In genomic region chr2:149973583-149973982, GRCm38 (mm10) we compare ENCODE assay signal across 8 mouse cellular contexts.
A peak's percentile ranks its signal among the peaks of the same experiment; 100 is the strongest.
DNase-seq lines count a peak whose midpoint lies in the region; ATAC-seq and TF ChIP-seq lines count a peak whose summit lies in the region.

No protein-coding gene starts in this region.

- H3K36me3 ChIP-seq in limb, embryonic 13.5 days = no peaks in the 10 kb centered on the region
- no peaks in the 10 kb centered on the region for H3K36me3 ChIP-seq in limb, embryonic 10.5 days
- no peaks in the 10 kb centered on the region for H3K36me3 ChIP-seq in hindbrain, postnatal 0 days (ENCODE audit: insufficient read depth, low read length)
- H3K36me3 ChIP-seq in intestine, embryonic 16.5 days (ENCODE audit: control insufficient read depth, insufficient read depth, low read length) = no peaks in the 10 kb centered on the region

- peak; percentile 36; the same call in 1 of the 2 replicates for ATAC-seq in limb, embryonic 13.5 days (ENCODE audit: low FRiP score, low read depth)
- peak; percentile 59; the same call in 1 of the 2 replicates for ATAC-seq in hindbrain, postnatal 0 days
- 0 out of 2 replicates have a peak, but pooled peaks have one; percentile 9 for ATAC-seq in monocyte, adult 5-6 weeks (replicated peaks; ENCODE audit: insufficient number of reproducible peaks, low FRiP score, low TSS enrichment, poor library complexity, severe bottlenecking)
- ATAC-seq in intestine, embryonic 16.5 days = no peak

- no peak overlapping the region for H3K9ac ChIP-seq in limb, embryonic 13.5 days
- H3K9ac ChIP-seq in hindbrain, postnatal 0 days (replicated peaks; ENCODE audit: low read length) = no peak overlapping the region
- H3K9ac ChIP-seq in intestine, embryonic 16.5 days (ENCODE audit: low read depth, low read length) = no peak overlapping the region

- no peak for DNase-seq in limb, embryonic 10.5 days (ENCODE audit: low spot score)
- DNase-seq in adrenal gland, postnatal 4 days (ENCODE audit: low spot score in 2 of 2) = peak; percentile 39 to 44
- peak; percentile 60 for DNase-seq in hindbrain, postnatal 0 days (ENCODE audit: low spot score)
- DNase-seq in yolk sac, embryonic 10.5 days (ENCODE audit: low spot score) = no peak
- no peak for DNase-seq in gastrocnemius, adult 18-20 months (ENCODE audit: low spot score)

- no peak overlapping the region for H3K4me2 ChIP-seq in limb, embryonic 13.5 days (replicated peaks)
- no peak overlapping the region for H3K4me2 ChIP-seq in hindbrain, postnatal 0 days (ENCODE audit: low read depth, low read length)
- no peak overlapping the region for H3K4me2 ChIP-seq in intestine, embryonic 16.5 days (ENCODE audit: low read depth, low read length)

- no peak overlapping the region for H3K27ac ChIP-seq in limb, embryonic 13.5 days
- H3K27ac ChIP-seq in limb, embryonic 10.5 days = no peak overlapping the region
- no peak overlapping the region for H3K27ac ChIP-seq in hindbrain, postnatal 0 days
- no peak overlapping the region for H3K27ac ChIP-seq in intestine, embryonic 16.5 days (ENCODE audit: low read length)

- no peak for TF ChIP-seq CTCF in hindbrain, postnatal 0 days (IDR thresholded peaks at IDR 0.05; ENCODE audit: low read depth)

- no peak overlapping the region for H3K4me3 ChIP-seq in limb, embryonic 13.5 days
- no peak overlapping the region for H3K4me3 ChIP-seq in limb, embryonic 10.5 days
- H3K4me3 ChIP-seq in hindbrain, postnatal 0 days (ENCODE audit: low read length) = no peak overlapping the region
- no peak overlapping the region for H3K4me3 ChIP-seq in intestine, embryonic 16.5 days (ENCODE audit: low read length)

- no peaks in the 10 kb centered on the region for H3K4me1 ChIP-seq in limb, embryonic 13.5 days
- H3K4me1 ChIP-seq in limb, embryonic 10.5 days = no peaks in the 10 kb centered on the region
- no peaks in the 10 kb centered on the region for H3K4me1 ChIP-seq in hindbrain, postnatal 0 days (ENCODE audit: insufficient read depth, low read length)
- no peaks in the 10 kb centered on the region for H3K4me1 ChIP-seq in intestine, embryonic 16.5 days (ENCODE audit: control insufficient read depth, insufficient read depth, low read length)

- H3K27me3 ChIP-seq in limb, embryonic 13.5 days = no peaks in the 10 kb centered on the region
- no peaks in the 10 kb centered on the region for H3K27me3 ChIP-seq in limb, embryonic 10.5 days (ENCODE audit: low read depth, poor library complexity, severe bottlenecking)
- no peaks in the 10 kb centered on the region for H3K27me3 ChIP-seq in hindbrain, postnatal 0 days (ENCODE audit: insufficient read depth, low read length)
- no peaks in the 10 kb centered on the region for H3K27me3 ChIP-seq in intestine, embryonic 16.5 days (replicated peaks; ENCODE audit: control insufficient read depth, insufficient read depth, low read length)

- 71% methylated on average over 6 of the region's 6 CpGs for WGBS in limb, embryonic 13.5 days
- 81% methylated on average over 6 of the region's 6 CpGs for WGBS in limb, embryonic 10.5 days
- WGBS in hindbrain, postnatal 0 days = 38% methylated on average over 6 of the region's 6 CpGs
- 24% methylated on average over 6 of the region's 6 CpGs for WGBS in intestine, embryonic 16.5 days

- H3K9me3 ChIP-seq in limb, embryonic 13.5 days = no peaks in the 10 kb centered on the region
- H3K9me3 ChIP-seq in limb, embryonic 10.5 days (replicated peaks) = no peaks in the 10 kb centered on the region
- H3K9me3 ChIP-seq in hindbrain, postnatal 0 days (ENCODE audit: low read length) = no peaks in the 10 kb centered on the region
- H3K9me3 ChIP-seq in intestine, embryonic 16.5 days (ENCODE audit: control insufficient read depth, low read length) = no peaks in the 10 kb centered on the region

Comparison
In these comparisons a context has a peak if more than half of its experiments do, and no peak if none do; other contexts are left out.
1. DNase-seq: peak in adrenal gland, postnatal 4 days (2 of 2) and hindbrain, postnatal 0 days (single experiment); none in limb, embryonic 10.5 days (single experiment), yolk sac, embryonic 10.5 days (single experiment) and gastrocnemius, adult 18-20 months (single experiment).